Mouse (Mus musculus): ENCODE data around the gene Itga3.

The Itga3 gene

DNA sequence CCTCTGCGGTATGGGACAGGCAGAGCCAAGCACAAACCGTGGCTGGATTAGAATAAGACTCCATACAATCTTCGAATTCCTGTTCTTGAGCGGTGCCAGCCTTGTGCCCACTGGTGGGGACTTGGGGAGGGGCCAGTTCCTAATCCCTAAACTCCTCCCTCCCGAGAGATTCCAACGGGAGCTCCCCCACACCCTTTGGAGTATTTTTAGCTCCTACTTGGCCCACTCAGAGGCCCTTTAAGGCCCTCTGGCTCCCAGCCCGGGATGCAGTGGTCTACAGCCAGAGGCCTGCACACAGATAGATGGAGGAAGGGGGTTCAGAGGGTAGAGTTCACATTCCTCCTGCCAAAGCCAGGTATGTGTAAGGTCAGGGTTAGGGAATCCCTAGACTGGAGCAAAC, 5.3 kb downstream of the Itga3 start:
- no peak for DNase-seq (ENCODE audit: low spot score)

DNA sequence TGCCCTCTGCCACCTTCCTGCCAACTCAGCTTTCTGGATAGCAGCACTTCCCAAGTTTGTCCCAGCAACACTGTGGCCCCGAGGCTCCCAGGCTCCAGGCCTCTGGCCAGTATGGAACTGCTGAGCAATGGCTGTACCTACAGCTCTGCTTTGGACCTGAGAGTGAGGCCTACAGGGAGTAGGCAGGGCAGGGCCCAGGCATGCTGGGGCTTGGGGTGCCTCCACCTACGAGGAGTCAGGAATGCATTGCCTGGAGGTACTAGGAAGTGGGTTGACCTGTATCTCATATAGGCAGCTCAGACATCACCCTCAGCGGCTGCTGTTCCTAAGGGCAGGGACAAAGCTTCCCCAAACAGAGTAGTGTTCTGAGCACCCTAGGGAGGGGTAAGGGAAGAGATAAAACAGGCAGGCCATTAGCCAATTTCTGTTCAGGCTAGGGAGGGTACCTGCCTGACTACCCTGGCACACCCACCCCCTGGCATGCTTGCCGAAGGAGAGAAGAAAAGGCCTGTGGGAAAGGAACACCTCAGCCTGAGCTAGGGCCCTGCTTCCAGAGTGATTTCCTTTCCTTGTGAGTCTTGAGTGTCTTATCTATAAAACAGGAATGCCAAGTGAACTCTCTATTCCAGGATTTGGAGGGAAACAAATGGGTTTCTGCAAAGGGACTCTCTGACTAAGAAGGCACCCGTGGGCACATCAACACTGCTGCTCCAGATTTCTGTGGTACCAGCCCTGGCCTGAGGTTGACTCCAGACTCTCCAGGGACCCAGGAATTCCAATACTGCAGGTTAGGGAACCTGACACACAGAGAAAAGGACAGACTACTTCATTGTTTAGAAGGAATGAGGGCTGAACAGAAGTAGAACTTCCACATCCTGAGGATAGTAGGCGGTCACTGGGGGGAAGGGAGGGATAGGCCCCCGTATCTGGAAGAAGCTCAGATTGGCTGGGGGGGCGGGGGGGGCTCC, 6.2 kb downstream of the Itga3 start:
- no peak for DNase-seq (ENCODE audit: low spot score)

DNA sequence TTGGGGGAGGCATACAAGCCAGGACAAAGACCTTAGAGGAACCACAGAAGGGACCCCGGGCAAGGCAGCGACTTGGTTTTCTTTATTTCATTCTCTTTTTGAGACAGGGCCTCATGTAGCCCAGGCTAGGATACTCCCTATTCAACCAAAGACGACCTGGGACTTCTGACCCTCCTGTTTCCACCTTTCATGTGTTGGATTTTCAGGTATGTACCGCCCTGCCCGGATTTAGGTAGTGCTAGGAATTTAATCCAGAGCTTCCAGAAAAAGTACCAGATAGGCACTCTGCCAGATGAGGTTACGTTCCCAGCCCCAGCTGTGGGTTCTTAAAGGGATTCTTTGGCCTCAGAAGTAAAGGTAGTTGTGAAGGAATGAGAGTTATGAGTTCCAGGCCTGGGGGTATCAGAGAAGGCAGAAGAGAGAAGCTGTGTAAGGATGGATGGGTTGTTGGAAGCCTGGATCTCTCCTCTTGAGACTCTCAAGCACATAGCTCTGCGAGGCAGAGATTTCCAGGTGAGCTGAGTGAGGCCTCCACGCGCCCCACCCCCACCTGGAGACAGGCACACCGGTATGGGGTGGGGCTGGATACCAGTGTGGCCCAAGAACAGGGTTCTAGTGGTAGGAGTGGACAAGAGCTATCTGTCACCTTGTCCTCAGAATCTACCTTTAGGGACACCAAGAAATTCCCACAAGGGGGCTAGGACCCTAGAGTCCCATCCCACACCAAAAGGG, 7.2 kb downstream of the Itga3 start:
- no peak for DNase-seq (ENCODE audit: low spot score)

DNA sequence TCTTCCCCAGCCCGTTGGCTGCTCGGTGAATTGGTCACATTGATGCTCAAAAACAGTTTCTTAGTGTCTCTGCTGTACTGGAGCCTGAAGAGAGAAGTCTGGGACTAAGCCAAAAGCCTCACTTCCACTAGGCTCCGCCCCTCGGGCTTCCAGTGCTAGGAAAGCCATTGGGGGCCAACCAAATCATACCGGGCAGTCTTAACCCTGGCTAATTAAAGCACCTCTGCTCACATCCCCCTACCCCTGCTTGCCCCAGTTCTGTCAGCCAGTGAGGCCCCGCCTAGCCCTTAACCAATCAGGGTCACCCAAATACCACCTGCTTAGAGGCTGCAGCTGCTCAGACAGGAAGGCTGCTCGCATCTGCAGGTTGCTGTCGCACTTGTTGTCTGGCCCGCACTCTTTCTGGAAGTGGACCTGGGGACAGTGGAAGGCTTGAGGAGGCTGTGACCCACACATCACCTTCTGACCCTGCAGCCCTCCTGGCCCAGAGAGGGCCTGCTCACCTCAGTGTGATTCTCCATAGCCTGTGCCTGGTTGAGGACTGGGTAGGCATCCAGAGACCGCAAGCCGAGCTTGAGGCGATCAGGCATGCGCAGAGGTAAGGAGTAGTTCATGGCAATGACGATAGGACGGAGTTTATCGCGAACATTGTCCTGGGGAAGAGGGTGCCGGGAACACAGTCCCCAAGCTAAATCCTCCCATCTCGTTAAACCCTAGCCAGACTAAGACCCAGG, 19.7 kb downstream of the Itga3 start:
- DNase-seq (ENCODE audit: low spot score), result no peak

DNA sequence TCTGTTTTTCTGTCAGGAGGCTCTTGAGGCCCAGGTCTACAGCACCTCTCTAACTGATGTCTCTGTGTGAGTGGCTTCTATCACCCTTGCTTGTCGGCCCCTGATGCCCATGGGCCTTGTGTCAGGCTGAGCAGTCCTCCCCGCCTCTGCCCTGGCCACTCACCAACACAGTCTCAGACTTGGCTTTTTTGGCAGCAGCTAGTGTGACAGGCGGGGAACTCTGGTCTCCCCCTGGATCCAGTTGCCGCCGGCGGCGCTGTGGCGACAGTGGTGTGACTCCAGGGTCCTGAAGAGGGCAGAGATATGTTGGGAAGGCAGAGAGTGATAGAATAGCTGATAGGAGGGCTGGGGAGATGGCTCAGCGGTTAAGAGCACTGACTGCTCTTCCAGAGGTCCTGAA, 23.5 kb downstream of the Itga3 start:
- DNase-seq (ENCODE audit: low spot score), result no peak

DNA sequence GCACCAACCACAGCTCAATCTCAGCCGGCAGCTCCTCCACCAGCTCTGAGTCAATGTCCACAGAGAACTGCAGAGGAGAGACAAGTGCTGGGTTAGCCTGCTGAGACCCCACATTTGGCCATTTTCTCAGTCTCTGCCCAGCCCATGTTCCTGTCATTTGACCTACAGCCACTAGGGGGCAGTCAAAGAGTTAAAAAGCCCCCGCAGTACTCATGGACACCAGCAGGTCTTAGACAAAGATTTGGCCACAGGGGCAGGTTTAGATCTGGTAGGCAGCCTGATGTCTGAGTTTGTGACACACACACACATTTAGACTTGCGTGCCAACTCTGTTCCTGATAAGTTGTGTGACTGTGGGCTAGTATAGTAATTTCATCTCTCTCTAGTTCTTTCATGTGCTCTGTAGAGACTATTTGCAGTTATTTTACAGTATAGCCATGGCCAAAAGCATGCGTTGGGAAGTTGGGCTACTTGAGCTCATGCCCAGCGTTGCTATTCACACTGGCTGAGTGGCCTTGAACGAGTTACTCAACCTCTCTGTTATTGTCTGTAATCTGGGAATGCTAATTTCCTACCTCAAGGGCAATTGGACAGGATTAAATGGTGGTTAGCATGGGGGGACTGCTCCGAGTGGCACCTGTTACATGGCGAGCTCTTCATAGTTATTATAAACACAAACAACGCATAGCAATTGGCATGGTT, 29.5 kb downstream of the Itga3 start:
- DNase-seq (ENCODE audit: low spot score), result peak; percentile 79

DNA sequence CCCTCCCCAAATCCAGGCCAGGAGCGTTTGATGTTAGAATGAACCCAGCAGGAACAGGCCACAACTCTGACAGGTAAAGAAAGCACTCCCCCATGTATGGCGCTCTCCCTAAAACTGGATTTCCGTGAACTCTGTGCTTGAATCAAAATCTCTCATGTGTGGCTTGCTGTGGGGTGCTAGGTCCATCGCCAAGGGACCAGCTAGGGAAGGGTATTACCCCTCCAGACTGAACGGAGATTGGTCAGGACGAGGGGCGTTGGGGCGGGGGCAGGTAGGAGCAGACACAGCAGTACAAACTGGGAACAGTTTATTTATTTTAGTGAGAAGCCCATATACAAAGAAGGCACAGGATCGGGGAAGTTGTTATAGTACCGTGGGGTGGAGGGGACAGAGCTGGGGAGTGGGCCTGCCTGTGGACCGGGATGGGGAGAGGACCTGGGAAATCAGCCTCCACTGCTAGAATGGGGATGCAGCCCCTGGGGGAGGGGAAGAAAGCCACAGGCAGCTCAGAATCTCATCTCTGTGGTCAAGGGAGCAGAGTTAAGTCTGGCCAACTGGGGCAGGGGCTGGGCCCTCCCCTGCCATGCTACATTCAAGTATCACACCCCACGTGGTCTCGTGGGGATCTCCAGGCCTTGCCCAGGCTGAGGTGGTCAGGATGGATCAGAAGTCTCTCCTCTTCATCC, 32.3 kb downstream of the Itga3 start:
- no peak for DNase-seq (ENCODE audit: low spot score)

DNA sequence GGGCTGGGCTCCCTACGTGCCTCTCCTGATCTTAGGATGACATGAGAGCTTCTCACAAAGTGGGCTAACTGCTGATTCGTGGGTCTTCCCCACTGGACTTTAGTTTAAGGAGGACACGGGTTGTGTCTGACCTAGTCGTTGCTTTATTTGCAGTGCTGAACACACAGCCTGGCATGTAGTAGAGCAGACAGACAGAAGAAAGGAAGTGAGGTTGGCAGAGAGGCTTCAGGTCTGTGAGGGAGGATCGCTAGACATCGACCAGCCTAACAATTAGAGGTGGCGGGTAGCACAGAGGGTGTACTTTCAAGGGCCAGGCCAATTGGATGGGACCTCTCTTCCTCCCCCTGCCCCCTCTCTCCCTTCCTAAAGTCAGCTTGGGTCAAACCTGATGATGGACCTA, 33.0 kb downstream of the Itga3 start:
- DNase-seq (ENCODE audit: low spot score), result no peak

DNA sequence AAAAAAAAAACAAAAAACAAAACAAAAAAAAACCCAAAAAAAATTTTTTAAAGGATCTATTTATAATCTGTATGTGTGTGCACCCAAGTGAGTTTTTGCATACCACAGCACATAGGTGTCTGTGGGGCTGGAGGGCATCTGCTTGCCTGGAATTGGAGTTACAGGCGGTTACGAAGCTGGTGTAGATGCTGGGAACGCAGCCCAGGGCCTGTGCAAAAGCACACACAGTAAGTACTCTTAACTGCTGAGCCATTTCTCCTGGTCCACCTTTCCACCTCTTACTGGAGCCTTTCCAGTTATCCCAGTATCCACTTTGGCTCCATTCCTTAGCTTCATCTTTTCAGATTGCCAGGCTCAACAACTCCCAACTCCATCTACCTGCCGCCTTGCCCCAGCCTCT, 33.5 kb downstream of the Itga3 start:
- DNase-seq (ENCODE audit: low spot score), result no peak

DNA sequence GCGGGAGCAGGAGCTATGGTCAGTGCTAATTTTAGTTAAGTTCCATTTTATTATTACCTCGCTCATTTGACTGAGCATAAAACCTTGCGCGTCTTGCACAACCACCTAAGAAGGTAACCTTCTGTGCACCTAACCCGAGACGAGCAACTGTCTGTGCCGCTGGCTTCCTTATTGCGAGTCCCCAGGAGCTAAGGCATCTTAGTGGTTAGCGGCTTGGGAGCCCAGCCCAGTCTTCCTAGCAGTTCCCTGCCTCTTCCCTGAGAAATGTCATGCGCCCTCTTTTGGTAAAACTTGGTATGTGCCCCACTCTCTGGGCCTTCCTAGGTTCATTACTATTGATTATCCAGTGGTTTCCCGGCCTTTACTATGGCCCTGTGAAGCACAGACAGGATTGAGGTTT, 34.5 kb downstream of the Itga3 start:
- DNase-seq (ENCODE audit: low spot score), result peak; percentile 92

DNA sequence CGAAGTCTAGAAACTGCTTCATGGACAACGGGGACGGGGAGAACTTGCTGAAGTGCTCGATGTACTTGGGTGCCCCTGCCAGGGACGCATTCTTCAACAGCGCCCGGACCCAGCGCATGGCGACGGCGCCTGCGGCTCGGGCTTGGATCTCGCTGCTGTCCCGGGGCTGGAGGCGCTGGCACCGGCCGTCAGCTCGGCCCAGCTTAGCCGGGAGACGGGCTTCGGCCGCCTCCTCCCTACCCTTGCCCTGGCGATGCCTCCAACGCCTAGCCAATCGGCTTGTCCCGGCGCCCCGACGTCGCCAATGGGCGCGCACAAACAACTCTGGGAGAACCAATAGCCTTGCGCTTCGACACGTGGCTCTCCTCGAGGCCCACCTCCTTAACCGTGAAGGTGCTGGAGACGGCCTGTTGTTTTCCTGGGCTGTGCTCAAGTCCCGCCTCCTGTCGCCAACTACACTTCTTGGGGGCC, 35.4 kb downstream of the Itga3 start, which contains the start of gene Pdk2:
Pdk2 (minus strand) TSS at position 216 of the 471 bp plus-strand sequence.
- DNase-seq (ENCODE audit: low spot score), result peak; percentile 96

DNA sequence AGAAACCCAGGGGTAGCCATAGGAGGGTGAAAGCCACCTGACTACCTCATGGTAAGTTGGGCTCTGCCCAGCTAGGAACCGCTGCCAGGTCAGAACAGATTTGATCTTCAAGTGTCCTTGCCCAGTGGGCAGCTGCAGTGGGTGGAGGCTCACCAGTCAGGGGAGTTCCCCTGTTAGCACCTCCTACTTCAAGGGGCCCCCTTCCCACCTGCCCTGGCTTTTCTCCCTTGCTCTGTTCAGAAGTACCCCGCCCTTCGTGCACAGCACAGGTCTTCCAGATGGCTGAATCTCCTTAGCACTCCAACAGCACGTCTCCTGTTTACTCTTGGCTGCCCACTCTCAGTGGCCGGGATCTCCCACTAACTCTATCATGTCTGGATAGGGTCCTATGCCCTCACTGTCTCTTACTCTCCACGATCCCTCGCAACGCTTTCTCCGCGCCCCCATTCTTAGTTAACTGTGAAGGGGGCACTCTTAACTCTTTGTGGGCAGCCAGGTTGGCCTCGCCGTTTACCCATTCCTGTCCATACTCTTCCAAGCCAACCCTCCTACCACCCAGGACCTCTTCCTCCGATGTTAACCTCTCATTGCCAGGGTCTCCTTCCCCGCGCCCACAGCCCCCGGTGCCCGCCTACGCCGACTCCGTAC, 36.0 kb downstream of the Itga3 start:
- peak; percentile 49 for DNase-seq (ENCODE audit: low spot score)

DNA sequence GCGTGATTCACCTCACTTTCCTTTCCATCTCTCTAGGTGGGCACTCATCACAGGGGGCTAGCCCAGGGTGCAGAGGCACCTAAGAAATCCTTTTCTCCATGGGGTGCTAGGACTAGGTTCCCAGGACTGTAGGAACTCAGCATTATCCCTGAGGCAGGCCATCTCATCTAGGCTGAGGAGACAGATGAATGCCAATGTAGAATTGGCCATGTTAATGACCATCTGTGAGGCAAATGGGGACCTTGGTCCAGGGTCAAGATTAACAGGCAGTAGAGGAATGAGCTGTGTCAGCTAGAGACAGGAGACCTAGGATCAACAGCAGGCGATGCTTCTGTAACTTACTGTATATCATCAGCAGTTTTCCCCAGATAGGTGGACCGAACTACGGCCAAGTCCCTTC, 36.8 kb downstream of the Itga3 start:
- no peak for DNase-seq (ENCODE audit: low spot score)

DNA sequence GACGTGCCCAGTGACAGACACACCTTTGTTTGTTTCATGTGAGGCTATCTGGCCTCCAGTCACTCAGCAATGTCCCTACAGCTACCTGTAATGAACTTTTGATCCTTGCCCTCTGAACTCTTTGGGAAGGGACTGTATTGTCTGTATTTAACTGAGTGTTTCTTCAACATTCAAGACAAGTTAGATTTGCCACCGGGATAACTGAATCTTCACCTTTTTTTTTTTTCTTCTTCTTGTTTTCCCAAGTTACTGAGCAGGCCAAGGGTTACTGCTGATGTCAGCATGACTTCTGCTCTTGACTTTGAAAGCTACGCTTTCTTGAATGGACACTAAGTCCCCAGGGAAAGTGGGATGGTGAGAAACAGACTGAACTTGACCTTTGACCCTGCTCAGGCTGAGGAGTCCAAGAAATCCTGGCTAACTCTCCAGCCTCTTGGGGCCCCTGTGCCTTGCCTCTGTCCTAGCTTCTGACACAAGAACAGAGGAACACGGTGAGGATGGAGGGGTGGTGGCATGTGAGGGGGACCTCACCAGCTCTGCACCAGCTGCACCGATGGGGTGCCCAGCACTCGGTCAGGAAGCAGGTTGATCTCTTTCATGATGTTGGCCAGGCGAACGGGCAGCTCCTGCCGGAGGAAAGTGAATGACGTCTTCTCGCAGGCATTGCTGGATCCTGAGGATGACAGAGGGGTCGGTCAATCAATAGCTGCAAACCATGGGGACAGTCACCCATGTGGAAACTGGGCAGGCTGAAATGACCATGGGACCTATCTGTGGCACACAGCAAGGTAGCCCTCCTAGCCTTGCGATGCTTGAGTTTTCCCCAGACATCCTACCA, 37.6 kb downstream of the Itga3 start:
- no peak for DNase-seq (ENCODE audit: low spot score)

DNA sequence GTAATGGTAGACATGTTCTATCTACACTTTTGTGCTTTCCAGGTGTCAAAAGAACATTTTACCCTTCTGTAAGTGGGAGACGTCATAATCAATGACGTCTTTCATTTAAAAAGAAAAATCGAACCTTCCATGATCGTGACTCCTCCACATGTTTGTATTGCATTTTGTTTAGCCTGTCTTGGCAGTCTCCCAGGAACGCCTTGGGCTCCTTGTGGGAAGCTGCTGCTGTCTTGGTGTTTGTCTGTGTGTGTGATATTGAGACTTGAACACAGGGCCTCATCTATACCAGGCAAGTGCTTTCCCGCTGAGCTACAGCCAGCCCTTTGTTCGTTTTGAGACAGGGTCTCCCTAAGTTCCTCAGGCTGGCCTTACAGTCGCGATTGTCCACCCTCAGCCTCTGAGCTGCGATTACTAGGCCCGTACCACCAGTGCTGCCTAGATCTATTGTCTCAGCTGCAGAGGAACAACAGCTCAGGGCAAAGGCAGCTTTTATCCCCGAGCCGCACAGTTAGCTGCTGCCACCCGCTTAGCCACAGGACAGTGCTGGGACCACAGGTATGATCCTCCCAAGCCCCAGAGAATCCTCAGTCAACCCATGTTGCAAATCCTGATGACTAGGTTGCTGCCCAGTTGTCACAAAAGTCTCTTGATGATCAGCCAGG, 38.3 kb downstream of the Itga3 start:
- no peak for DNase-seq (ENCODE audit: low spot score)

DNA sequence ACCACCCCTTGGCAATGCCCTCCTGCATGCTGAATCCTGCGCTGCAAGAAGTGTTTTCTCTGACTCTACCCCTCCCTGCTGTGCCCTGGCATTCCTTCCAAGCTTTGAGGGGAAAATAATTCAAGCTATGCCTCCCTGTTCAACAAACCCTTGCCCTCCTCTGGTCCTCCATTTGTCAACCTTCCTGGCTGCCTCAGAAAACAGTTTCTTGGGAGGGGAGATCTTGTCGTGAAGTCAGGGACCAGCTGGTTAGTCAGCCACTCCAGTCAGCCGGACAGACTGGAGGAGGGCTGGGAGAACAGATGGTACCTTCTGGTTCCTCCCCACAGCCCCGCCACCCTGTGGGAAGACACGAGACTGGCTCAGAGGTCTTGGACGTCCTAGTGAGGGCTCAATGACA, 39.3 kb downstream of the Itga3 start:
- DNase-seq (ENCODE audit: low spot score), result no peak

DNA sequence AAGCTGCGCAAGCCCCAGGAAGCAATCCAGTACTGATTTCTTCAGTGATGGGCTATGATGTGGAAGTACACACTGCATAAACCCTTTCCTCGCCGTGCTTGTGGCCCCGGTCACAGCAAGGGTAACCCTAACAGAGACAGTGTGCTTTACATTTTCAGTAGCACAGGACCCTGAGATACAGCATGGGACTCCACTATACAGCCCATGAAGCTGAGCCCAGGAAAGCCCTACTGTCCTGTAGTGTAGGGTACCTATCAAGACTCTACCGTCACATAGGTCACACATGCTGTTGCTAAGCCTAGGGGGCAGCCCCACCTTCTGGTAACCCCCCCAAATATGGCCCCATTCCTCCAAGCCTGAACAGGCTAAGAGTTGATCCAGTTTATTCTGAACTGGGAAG, 40.1 kb downstream of the Itga3 start:
- DNase-seq (ENCODE audit: low spot score), result no peak

DNA sequence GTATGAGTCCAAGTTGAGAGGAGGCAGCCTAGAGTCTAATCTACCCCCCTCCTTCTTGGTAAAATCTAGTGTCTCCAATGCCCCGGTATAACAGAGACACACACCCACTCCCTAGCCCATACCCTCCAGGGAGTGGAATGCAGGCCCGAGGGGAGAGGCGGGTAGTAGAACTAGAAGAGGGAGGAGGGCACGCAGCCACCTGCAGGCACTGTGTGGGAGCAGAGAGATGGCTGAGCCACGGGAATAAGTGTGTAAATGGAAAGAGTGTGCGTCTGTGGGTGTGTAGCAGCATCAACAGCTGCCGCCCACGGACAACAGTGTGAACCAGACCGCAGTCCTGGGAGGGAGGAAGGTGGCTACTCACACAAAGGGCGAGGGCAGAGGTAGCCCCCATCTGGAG, 41.7 kb downstream of the Itga3 start:
- DNase-seq (ENCODE audit: low spot score), result no peak

DNA sequence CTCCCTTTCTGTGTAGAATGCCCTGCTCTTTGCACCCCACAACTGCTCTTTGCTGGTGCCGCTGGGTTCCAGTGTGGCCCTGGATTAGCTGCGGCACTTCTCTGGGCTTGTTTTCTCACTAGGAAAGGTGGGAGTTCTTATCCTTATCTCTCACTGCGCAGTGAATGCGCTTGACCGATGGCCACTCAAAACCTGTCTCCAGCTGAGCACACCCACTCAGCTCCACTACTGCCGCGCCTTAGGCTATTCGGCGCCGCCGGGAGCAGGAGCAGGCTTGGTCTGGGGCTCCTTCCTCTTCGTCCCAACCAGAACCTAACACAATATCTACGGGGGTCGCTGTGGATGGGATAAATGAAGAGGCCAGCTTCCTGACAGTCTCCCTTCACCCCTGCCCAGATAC, 43.0 kb downstream of the Itga3 start:
- DNase-seq (ENCODE audit: low spot score), result no peak

Data from MN1 (cell line).